Mouse (Mus musculus) thymus, adult 2 months (tissue): ENCODE data around the gene Foxj2. TPM values are rescaled to one million over a fixed set of nuclear protein-coding genes. Genes with fewer than 3 reads are reported as not detected.

ENCODE experiments used
- DNase-seq: peaks from one replicate; pipeline ENCODE4 v3.0.0; 2021
- H3K27ac ChIP-seq: fragments of 200-500 bp; 2 replicates; pipeline ENCODE4 v1.5.1; 2012; ENCODE audit warnings: low read length, control low read depth; ENCODE audit not compliant: control insufficient read depth, insufficient read depth
- H3K27me3 ChIP-seq: fragments of 200-500 bp; 2 replicates; pipeline ENCODE4 v1.6.1; 2012; ENCODE audit warnings: mild to moderate bottlenecking, low read length, moderate library complexity, mixed read lengths; ENCODE audit not compliant: control insufficient read depth, insufficient read depth
- H3K36me3 ChIP-seq: fragments of 200-500 bp; 2 replicates; pipeline ENCODE4 v1.6.1; 2012; ENCODE audit warnings: mild to moderate bottlenecking, low read length, moderate library complexity; ENCODE audit not compliant: control insufficient read depth, insufficient read depth
- H3K4me1 ChIP-seq: fragments of 200-500 bp; replicated peaks from 2 replicates; pipeline ENCODE4 v1.6.1; 2012; ENCODE audit warnings: low read length; ENCODE audit not compliant: control insufficient read depth, insufficient read depth
- H3K4me3 ChIP-seq: fragments of 200-500 bp; 2 replicates; pipeline ENCODE4 v1.5.1; 2012; ENCODE audit warnings: mild to moderate bottlenecking, low read length, control low read depth, moderate library complexity; ENCODE audit not compliant: control insufficient read depth, insufficient read depth
- CTCF ChIP-seq: fragments of 200-500 bp; IDR thresholded peaks from 2 replicates; pipeline ENCODE4 v1.5.1; 2012; ENCODE audit warnings: mild to moderate bottlenecking, control low read depth, low read length, moderate library complexity, borderline replicate concordance; ENCODE audit not compliant: control insufficient read depth, poor library complexity, insufficient read depth; ENCODE audit errors: extremely low read depth
- POLR2A ChIP-seq: fragments of 200-500 bp; IDR thresholded peaks from 2 replicates; pipeline ENCODE4 v1.6.1; 2012; ENCODE audit warnings: mild to moderate bottlenecking, low read length, control low read depth, moderate library complexity; ENCODE audit not compliant: control insufficient read depth, poor library complexity, insufficient read depth; ENCODE audit errors: extremely low read depth
- WGBS: fragments of 180-500 bp; shearing (Covaris S2); methylation state at CpG from one replicate; pipeline ENCODE4 v1.1.7; 2018; 5-methylcytosine and 5-hydroxymethylcytosine counted together
- polyA plus RNA-seq: library from polyadenylated mRNA; depleted of rRNA; stranded (reverse); fragments of >200 nt; gene quantifications from 2 replicates; pipeline ENCODE4 v1.2.3, GENCODE M21; 2012; rRNA removed

Gene Foxj2
- 20.2 and 22.5 TPM in 2 replicates for polyA plus RNA-seq

DNA sequence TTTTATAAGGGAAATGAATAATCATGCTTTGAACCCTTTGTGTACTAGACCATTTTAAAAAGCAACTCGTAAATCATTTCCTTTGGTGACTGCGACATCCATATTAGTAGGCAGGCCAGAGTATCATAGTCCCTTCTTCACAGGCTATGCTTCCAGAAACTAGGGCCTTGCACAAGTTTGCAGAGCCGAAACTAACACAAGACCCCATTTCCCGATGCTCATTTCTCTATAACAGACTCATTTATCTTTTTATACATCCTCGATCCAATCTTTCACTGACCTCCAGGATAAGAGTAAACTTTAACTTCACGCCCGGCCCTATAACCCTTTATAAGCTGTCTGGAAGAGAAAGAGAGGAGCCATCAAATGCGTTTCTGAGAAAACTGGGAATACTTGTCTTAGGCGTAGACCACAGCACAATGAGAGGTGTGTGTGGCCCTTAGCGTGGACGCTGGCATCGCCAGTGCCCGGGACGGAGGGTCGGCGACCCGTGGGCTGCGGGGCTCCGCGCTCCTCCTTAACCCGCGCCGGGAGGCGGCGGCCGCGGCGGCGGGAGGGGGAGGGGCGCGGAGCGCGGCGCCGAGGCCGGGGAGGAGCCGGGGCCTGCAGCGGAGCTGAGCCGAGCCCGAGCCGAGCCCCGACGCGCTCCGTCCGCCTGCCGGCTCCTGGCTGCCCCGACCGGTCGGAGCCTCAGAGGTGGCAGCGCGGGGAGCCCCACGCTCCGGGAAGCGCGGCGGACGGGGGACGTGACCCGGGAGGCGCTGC is at the start of gene Foxj2:
Foxj2 (plus strand) TSS at position 609 of the 765 bp plus-strand sequence.
- H3K36me3 ChIP-seq, result no peaks in the 10 kb centered on the region
- peaks cover 22% of the 10 kb centered on the region for H3K4me1 ChIP-seq
- TF ChIP-seq POLR2A, result no peak
- peak; percentile 34; the same call in 1 of the 2 replicates for TF ChIP-seq CTCF
- H3K27ac ChIP-seq, result no peak within 1 kb of the TSS
- H3K4me3 ChIP-seq, result peak within 1 kb of the TSS; percentile 87
- H3K27me3 ChIP-seq, result no peaks in the 10 kb centered on the region
- 5% methylated on average over 60 of the region's 61 CpGs for WGBS
- peak; percentile 74 for DNase-seq

DNA sequence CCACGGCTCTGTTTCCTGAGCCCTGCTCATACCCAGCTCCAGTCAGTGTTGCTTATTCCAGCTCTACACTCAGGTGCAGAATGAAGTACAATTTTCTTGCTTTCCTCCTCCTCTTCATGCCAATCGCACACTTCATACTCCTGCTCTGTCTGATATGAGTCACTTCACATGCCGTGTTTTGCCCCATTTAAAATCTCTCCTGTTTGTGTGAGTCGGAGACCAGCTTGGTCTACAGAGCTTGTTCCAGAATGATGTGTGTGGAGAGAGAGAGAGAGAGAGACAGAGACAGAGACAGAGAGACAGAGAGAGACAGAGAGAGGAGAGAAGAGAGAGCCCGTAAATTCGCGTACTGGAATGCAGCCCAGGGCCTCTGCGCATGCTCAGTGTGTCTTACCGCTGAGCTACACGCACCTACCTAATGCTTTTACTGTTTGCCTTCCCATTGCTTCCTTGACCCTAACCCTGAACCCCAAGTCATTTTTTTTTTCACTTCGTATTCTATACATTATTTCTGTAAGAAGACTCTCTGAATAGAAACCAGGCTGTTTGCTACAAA is 48.9 kb upstream of the Foxj2 start:
- Histone ChIP-seq H3K27ac (no peak overlapping the region), H3K4me3 (no peak overlapping the region), H3K36me3 (no peaks in the 10 kb centered on the region), H3K4me1 (no peaks in the 10 kb centered on the region), H3K27me3 (no peaks in the 10 kb centered on the region)
- 94% methylated on average over 11 of the region's 11 CpGs for WGBS
- TF ChIP-seq CTCF (no peak), POLR2A (no peak)
- DNase-seq, result no peak

DNA sequence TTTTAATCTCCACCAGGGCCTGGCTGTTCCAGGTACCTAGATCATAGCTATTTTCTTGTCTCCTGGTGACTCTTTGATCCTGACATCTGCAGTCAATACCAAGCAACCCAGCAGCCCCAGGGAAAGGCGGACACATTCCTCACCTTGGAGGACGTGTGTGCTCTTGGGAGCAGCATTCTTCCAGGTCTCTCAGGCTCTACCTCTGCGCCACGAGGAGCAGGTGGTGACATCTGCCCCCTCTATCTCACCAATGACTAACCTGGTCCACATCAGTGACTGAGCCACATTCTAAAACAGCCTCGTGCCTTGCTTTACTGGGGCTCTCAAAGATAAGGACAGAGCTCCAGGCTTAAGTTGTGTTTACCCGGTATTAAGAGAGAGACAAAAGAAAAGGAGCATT is 47.0 kb upstream of the Foxj2 start:
- H3K36me3 ChIP-seq, result no peaks in the 10 kb centered on the region
- no peaks in the 10 kb centered on the region for H3K4me1 ChIP-seq
- no peaks in the 10 kb centered on the region for H3K27me3 ChIP-seq
- no peak for DNase-seq
- no peak overlapping the region for H3K27ac ChIP-seq
- WGBS, result 94% methylated on average over 6 of the region's 6 CpGs
- no peak overlapping the region for H3K4me3 ChIP-seq
- TF ChIP-seq POLR2A (no peak), CTCF (no peak)

DNA sequence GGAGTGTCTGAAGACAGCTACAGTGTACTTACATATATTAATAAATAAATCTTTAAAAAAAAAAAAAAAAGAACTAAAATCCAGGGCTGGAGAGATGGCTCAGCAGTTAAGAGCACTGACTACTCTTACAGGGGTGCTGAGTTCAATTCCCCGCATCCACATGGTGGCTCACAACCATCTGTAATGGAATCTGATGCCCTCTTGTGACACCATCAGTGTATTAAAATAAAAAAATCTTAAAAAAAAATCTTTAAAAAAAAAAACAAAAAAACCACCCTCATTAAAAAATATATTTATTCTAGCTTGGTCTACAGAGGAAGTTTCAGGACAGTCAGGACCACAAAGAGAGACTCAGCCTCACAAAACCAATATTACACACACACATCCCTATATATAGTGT is 45.4 kb upstream of the Foxj2 start:
- DNase-seq, result no peak
- TF ChIP-seq POLR2A (no peak), CTCF (no peak)
- Histone ChIP-seq H3K36me3 (no peaks in the 10 kb centered on the region), H3K4me3 (no peak overlapping the region), H3K27ac (no peak overlapping the region), H3K4me1 (no peaks in the 10 kb centered on the region), H3K27me3 (no peaks in the 10 kb centered on the region)
- WGBS, result 94% methylated on average over 1 of the region's 1 CpGs

DNA sequence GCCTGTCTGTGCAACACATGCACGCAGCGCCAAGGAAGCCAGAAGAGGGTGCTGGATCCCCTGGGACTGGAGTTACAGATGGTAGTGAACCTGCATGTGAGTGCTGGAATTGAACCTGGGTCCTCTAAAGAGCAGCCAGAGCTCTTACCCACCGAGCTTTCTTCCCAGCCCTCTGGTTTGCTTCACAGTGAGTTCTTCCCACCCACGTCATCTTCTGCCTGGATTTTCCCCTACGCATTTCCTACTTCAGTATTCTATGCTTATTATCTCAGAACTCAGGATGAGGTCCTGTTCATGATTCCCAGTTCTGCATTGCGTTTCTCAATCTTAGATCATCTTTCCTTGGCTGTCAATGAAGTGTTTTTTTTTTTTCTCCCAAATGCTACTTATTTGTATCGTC is 43.7 kb upstream of the Foxj2 start:
- WGBS, result 93% methylated on average over 7 of the region's 7 CpGs
- no peaks in the 10 kb centered on the region for H3K4me1 ChIP-seq
- H3K27me3 ChIP-seq, result no peaks in the 10 kb centered on the region
- TF ChIP-seq CTCF (no peak), POLR2A (no peak)
- no peak overlapping the region for H3K4me3 ChIP-seq
- no peaks in the 10 kb centered on the region for H3K36me3 ChIP-seq
- no peak for DNase-seq
- H3K27ac ChIP-seq, result no peak overlapping the region

DNA sequence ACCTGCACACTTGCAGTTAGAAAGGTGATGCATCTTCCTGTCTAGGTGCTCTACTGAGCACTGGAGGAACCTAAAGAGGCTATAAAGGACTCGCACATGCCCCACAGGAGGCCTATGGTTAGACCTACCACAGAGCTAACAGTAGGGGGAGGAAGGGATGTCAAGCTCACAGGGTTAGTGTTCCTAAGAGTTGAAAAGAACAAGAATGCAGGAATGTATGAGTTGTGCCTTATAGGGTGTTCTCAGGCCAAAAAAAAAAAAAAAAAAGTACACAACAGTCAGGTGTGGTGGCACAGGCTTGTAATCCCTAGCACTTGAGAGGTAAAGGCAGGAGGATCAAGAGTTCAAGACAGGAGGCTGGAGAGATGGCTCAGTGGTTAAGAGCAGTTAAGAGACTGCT is 39.8 kb upstream of the Foxj2 start:
- no peaks in the 10 kb centered on the region for H3K27me3 ChIP-seq
- H3K4me1 ChIP-seq, result no peaks in the 10 kb centered on the region
- H3K4me3 ChIP-seq, result no peak overlapping the region
- TF ChIP-seq POLR2A (no peak), CTCF (no peak)
- no peak for DNase-seq
- 89% methylated on average over 1 of the region's 1 CpGs for WGBS
- no peaks in the 10 kb centered on the region for H3K36me3 ChIP-seq
- no peak overlapping the region for H3K27ac ChIP-seq

DNA sequence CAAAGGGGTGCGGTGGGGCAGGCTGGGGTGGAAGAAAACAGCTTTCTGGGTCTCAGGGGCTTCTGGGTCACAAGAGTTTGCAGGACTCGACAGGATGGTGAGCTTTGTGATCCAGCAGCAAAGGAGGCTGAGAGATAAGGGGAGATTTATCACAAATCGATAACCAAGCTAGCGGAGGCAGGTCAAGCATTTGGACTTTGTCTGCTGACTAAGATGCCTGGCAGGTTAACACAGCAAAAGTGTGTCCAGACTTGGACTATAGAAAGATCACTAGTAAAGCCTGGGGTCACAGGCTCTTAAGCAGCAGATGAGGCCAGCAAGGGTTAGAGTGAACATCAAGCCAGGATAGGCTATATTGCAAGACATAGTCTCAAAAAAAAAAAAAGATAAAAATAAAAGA is 38.5 kb upstream of the Foxj2 start:
- Histone ChIP-seq H3K27ac (no peak overlapping the region), H3K4me1 (no peaks in the 10 kb centered on the region), H3K27me3 (no peaks in the 10 kb centered on the region), H3K4me3 (no peak overlapping the region), H3K36me3 (no peaks in the 10 kb centered on the region)
- DNase-seq, result no peak
- 94% methylated on average over 4 of the region's 4 CpGs for WGBS
- TF ChIP-seq POLR2A, result no peak
- no peak for TF ChIP-seq CTCF
